Mouse (Mus musculus) intestine, embryonic 15.5 days (tissue): ENCODE measurements at regions not wholly inside any gene's neighbourhood (a gene's known extent, or its start where the extent isn't known, plus 50 kb on each side); places are given as distances from the start of the nearest gene placed in this dataset.

Source experiments
- ATAC-seq: fragments of 200-750 bp; cut with Nextera tagmentation; 2 replicates; pipeline ENCODE4 v1.8.0; 2017; ENCODE audit warnings: moderate TSS enrichment, moderate library complexity
- H3K27ac ChIP-seq: fragments of 300-500 bp; sonication (generic); 2 replicates; pipeline ENCODE4 v1.5.1; 2015; ENCODE audit warnings: mild to moderate bottlenecking, inconsistent platforms
- H3K27me3 ChIP-seq: fragments of 300-500 bp; sonication (generic); replicated peaks from 2 replicates; pipeline ENCODE4 v1.6.1; 2015; ENCODE audit warnings: inconsistent platforms
- H3K36me3 ChIP-seq: fragments of 300-500 bp; sonication (generic); 2 replicates; pipeline ENCODE4 v1.6.1; 2015; ENCODE audit warnings: inconsistent platforms
- H3K4me1 ChIP-seq: fragments of 300-500 bp; sonication (generic); replicated peaks from 2 replicates; pipeline ENCODE4 v1.6.1; 2015; ENCODE audit warnings: inconsistent platforms
- H3K4me2 ChIP-seq: fragments of 300-500 bp; sonication (generic); replicated peaks from 2 replicates; pipeline ENCODE4 v1.6.1; 2015; ENCODE audit warnings: mild to moderate bottlenecking, inconsistent platforms
- H3K4me3 ChIP-seq: fragments of 300-500 bp; sonication (generic); replicated peaks from 2 replicates; pipeline ENCODE4 v1.5.1; 2015; ENCODE audit warnings: inconsistent platforms
- H3K9ac ChIP-seq: fragments of 300-500 bp; sonication (generic); 2 replicates; pipeline ENCODE4 v1.6.1; 2015; ENCODE audit warnings: inconsistent platforms
- H3K9me3 ChIP-seq: fragments of 300-500 bp; sonication (generic); 2 replicates; pipeline ENCODE4 v1.6.1; 2016; ENCODE audit warnings: inconsistent platforms
- WGBS: fragments of 180-500 bp; shearing (Covaris S2); methylation state at CpG from one replicate; pipeline ENCODE4 v1.1.7; 2015; 5-methylcytosine and 5-hydroxymethylcytosine counted together

GRCm38 (mm10) chr16:21298866-21299265 lies 94.3 kb downstream of the Ephb3 start:
- Histone ChIP-seq H3K4me2 (no peak overlapping the region), H3K36me3 (no peaks in the 10 kb centered on the region), H3K9me3 (no peaks in the 10 kb centered on the region), H3K27ac (no peak overlapping the region), H3K4me1 (peaks cover 23% of the 10 kb centered on the region), H3K4me3 (no peak overlapping the region), H3K9ac (no peak overlapping the region), H3K27me3 (no peaks in the 10 kb centered on the region)
- WGBS, result 72% methylated on average over 7 of the region's 7 CpGs
- ATAC-seq, result no peak

- no peak overlapping the region for H3K4me3 ChIP-seq
- WGBS, result 80% methylated on average over 3 of the region's 3 CpGs
- no peak overlapping the region for H3K9ac ChIP-seq
- peaks cover 9% of the 10 kb centered on the region; the same call in 1 of the 2 replicates for H3K4me1 ChIP-seq
- H3K36me3 ChIP-seq, result no peaks in the 10 kb centered on the region
- no peak overlapping the region for H3K4me2 ChIP-seq
- ATAC-seq, result no peak
- no peak overlapping the region for H3K27ac ChIP-seq
- H3K27me3 ChIP-seq, result no peaks in the 10 kb centered on the region
- no peaks in the 10 kb centered on the region for H3K9me3 ChIP-seq
These were observed 101.3 kb downstream of the Ephb3 start for GRCm38 (mm10) chr16:21305859-21306258.

GRCm38 (mm10) chr16:21308513-21308912 lies 104.0 kb downstream of the Ephb3 start:
- Histone ChIP-seq H3K9me3 (no peaks in the 10 kb centered on the region), H3K4me1 (peaks cover 26% of the 10 kb centered on the region), H3K27me3 (no peaks in the 10 kb centered on the region), H3K27ac (no peak overlapping the region), H3K9ac (no peak overlapping the region), H3K36me3 (no peaks in the 10 kb centered on the region), H3K4me3 (no peak overlapping the region), H3K4me2 (no peak overlapping the region)
- 75% methylated on average over 8 of the region's 8 CpGs for WGBS
- no peak for ATAC-seq

GRCm38 (mm10) chr16:21310636-21311615 lies 106.4 kb downstream of the Ephb3 start:
- Histone ChIP-seq H3K4me3 (peak overlapping the region; percentile 37), H3K9me3 (no peaks in the 10 kb centered on the region), H3K27ac (peak overlapping the region; percentile 88), H3K4me1 (peaks cover 27% of the 10 kb centered on the region), H3K36me3 (no peaks in the 10 kb centered on the region), H3K4me2 (peak overlapping the region; percentile 79), H3K27me3 (no peaks in the 10 kb centered on the region), H3K9ac (peak overlapping the region; percentile 51)
- peak; percentile 87 for ATAC-seq
- WGBS, result 4% methylated on average over 33 of the region's 35 CpGs

- peaks cover 29% of the 10 kb centered on the region for H3K4me1 ChIP-seq
- H3K36me3 ChIP-seq, result no peaks in the 10 kb centered on the region
- H3K27ac ChIP-seq, result peak overlapping the region; percentile 88; the same call in 1 of the 2 replicates
- H3K27me3 ChIP-seq, result no peaks in the 10 kb centered on the region
- H3K9ac ChIP-seq, result no peak overlapping the region
- H3K9me3 ChIP-seq, result no peaks in the 10 kb centered on the region
- no peak overlapping the region for H3K4me2 ChIP-seq
- no peak overlapping the region for H3K4me3 ChIP-seq
- no peak for ATAC-seq
These were observed 107.2 kb downstream of the Ephb3 start for GRCm38 (mm10) chr16:21311781-21312180.

- no peak overlapping the region for H3K27ac ChIP-seq
- WGBS, result 17% methylated on average over 6 of the region's 6 CpGs
- H3K9ac ChIP-seq, result no peak overlapping the region
- H3K9me3 ChIP-seq, result no peaks in the 10 kb centered on the region
- H3K4me1 ChIP-seq, result peaks cover 31% of the 10 kb centered on the region
- no peak overlapping the region for H3K4me2 ChIP-seq
- 0 out of 2 replicates have a peak, but pooled peaks have one; percentile 35 for ATAC-seq
- no peaks in the 10 kb centered on the region for H3K27me3 ChIP-seq
- no peak overlapping the region for H3K4me3 ChIP-seq
- H3K36me3 ChIP-seq, result no peaks in the 10 kb centered on the region
These were observed 107.2 kb upstream of the Vps8 start for GRCm38 (mm10) chr16:21315751-21316151.

GRCm38 (mm10) chr16:21318009-21318639 lies 104.8 kb upstream of the Vps8 start:
- no peak overlapping the region for H3K4me2 ChIP-seq
- H3K27me3 ChIP-seq, result no peaks in the 10 kb centered on the region
- no peak overlapping the region for H3K27ac ChIP-seq
- no peaks in the 10 kb centered on the region for H3K36me3 ChIP-seq
- no peak overlapping the region for H3K9ac ChIP-seq
- H3K4me3 ChIP-seq, result no peak overlapping the region
- H3K4me1 ChIP-seq, result peaks cover 30% of the 10 kb centered on the region
- no peaks in the 10 kb centered on the region for H3K9me3 ChIP-seq
- WGBS, result 75% methylated on average over 7 of the region's 7 CpGs
- ATAC-seq, result no peak

GRCm38 (mm10) chr16:21318640-21319365 lies 104.1 kb upstream of the Vps8 start:
- H3K4me3 ChIP-seq, result no peak overlapping the region
- 66% methylated on average over 9 of the region's 9 CpGs for WGBS
- peaks cover 30% of the 10 kb centered on the region for H3K4me1 ChIP-seq
- no peak overlapping the region for H3K4me2 ChIP-seq
- no peaks in the 10 kb centered on the region for H3K36me3 ChIP-seq
- H3K27me3 ChIP-seq, result no peaks in the 10 kb centered on the region
- H3K27ac ChIP-seq, result no peak overlapping the region
- H3K9me3 ChIP-seq, result no peaks in the 10 kb centered on the region
- no peak overlapping the region for H3K9ac ChIP-seq
- no peak for ATAC-seq

- Histone ChIP-seq H3K27ac (no peak overlapping the region), H3K36me3 (no peaks in the 10 kb centered on the region), H3K4me2 (no peak overlapping the region), H3K27me3 (no peaks in the 10 kb centered on the region), H3K4me1 (peaks cover 30% of the 10 kb centered on the region), H3K9me3 (no peaks in the 10 kb centered on the region), H3K9ac (no peak overlapping the region), H3K4me3 (no peak overlapping the region)
- 69% methylated on average over 2 of the region's 2 CpGs for WGBS
- ATAC-seq, result no peak
These were observed 102.6 kb upstream of the Vps8 start for GRCm38 (mm10) chr16:21320284-21320683.

- no peak overlapping the region for H3K9ac ChIP-seq
- no peak overlapping the region for H3K27ac ChIP-seq
- WGBS, result 46% methylated on average over 18 of the region's 18 CpGs
- no peak overlapping the region for H3K4me2 ChIP-seq
- H3K4me1 ChIP-seq, result peaks cover 23% of the 10 kb centered on the region
- ATAC-seq, result peak; percentile 44
- H3K9me3 ChIP-seq, result no peaks in the 10 kb centered on the region
- no peak overlapping the region for H3K4me3 ChIP-seq
- H3K27me3 ChIP-seq, result no peaks in the 10 kb centered on the region
- H3K36me3 ChIP-seq, result no peaks in the 10 kb centered on the region
These were observed 101.5 kb upstream of the Vps8 start for GRCm38 (mm10) chr16:21321188-21322070.

GRCm38 (mm10) chr16:21322437-21322836 lies 100.5 kb upstream of the Vps8 start:
- 39% methylated on average over 10 of the region's 10 CpGs for WGBS
- H3K27me3 ChIP-seq, result no peaks in the 10 kb centered on the region
- H3K9me3 ChIP-seq, result no peaks in the 10 kb centered on the region
- H3K27ac ChIP-seq, result peak overlapping the region; percentile 51; the same call in 1 of the 2 replicates
- no peak overlapping the region for H3K4me3 ChIP-seq
- peaks cover 23% of the 10 kb centered on the region for H3K4me1 ChIP-seq
- no peak overlapping the region for H3K4me2 ChIP-seq
- peak; percentile 79 for ATAC-seq
- H3K36me3 ChIP-seq, result no peaks in the 10 kb centered on the region
- H3K9ac ChIP-seq, result no peak overlapping the region
